Mouse (Mus musculus) adrenal gland, postnatal 10 days (tissue): ENCODE data around the gene Dusp15. TPM values are rescaled to one million over a fixed set of nuclear protein-coding genes. Genes with fewer than 3 reads are reported as not detected.

Experiments
- DNase-seq: peaks from one replicate; pipeline ENCODE4 v3.0.0; 2021; ENCODE audit warnings: mixed read lengths
- total RNA-seq, 2 experiments: library from RNA; stranded (reverse); gene quantifications; 2 replicates each; pipeline ENCODE4 v1.2.3; 2021

Gene Dusp15
- total RNA-seq, 2 experiments from 2014 or later, result 3.1 to 4.3 TPM

DNA sequence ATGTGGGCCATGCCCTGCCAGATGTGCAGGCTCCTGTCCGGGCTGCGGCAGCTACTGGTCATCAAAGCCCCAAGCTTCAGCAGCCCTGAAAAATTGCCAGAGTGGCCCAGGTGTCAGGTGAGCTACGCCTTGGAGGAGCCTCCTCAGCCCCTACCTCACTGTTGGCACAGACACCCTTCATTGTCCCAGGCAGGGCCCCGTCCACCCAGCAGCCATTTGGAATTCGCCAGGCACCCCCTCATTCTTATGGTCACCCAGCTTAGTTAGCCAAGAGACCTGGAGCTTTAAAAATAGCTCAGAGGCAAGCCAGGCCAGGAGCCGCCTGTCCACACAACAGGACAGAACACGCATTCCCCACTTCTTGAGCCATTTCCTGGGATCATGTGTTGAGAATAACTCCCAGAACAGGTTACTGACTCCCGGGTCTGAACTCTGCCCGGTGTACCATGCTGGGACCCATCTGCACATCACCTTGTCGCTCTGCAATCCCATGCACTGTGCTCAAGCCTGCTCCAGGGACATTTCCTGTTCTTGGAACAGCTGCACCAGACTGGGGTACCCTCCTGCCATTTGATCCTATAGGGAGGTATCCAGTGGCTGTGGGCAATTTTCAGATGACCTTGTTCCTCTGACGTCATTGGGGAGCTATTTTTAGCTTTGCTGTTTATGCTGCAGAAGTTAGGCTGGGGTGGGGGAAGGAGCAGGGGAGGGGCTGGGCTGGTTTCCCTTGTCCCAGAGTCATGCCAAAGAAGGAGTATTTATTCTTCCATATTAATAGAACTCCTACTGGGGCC, 46.3 kb downstream of the Dusp15 start:
- no peak for DNase-seq

GRCm38 (mm10) chr2:152904127-152904643, 47.3 kb downstream of the Dusp15 start:
- DNase-seq, result no peak

- DNase-seq, result peak; percentile 75
These were observed 47.9 kb downstream of the Dusp15 start for GRCm38 (mm10) chr2:152903586-152903985.

DNA sequence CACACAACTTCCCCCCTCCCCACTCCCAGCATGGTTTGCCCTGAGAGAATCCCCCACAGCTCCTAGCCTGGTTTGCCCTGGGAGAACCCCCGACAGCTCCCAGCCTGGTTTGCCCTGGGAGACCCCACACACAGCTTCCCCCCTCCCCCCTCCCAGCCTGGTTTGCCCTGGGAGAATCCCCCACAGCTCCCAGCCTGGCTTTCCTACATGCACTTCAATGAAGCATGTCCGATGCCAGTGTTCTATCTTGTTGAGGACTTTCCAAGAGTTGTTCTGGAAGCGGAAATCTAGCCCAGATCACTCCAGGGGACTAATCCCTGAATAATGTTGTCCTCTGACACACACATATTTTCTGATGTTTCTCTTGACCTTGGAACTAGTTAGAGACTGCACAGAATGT, 48.8 kb downstream of the Dusp15 start:
- no peak for DNase-seq

DNA sequence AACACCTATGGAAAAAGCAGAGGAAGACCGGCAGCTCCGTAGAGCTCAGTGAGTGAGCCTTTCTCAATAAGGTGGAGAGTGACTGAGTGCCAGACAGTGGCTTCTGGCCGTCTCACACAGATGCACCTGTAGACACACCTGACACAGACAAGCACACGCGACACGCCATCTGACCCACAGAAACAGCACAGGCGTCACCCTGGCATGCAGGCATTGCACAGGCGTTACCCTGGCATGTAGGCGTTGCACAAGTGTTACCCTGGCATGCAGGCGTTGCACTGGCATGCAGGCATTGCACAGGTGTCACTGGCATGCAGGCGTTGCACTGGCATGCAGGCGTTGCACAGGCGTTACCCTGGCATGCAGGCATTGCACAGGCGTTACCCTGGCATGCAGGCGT, 50.2 kb downstream of the Dusp15 start:
- DNase-seq, result no peak

GRCm38 (mm10) chr2:152899011-152899410, 52.5 kb downstream of the Dusp15 start:
- DNase-seq, result no peak

DNA sequence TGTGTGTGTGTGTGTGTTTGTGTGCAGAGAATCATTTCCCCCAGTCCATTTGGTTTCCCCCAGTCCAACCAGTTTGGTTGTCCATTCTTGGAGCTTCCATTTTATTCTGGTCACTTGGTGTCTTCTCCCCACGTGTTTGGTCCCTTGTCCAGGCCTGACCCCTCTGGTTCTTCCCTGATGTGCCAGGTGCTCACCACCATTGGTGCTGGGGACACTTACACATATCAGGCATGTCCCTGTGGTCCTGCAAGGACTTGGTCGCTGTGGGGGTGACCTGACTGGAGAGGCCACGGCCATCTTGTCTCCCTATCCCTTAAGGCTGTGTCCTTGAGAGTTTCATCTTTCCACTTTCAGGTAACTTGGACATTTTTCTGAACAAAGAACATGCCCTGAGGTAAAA, 54.6 kb downstream of the Dusp15 start:
- DNase-seq, result no peak

DNA sequence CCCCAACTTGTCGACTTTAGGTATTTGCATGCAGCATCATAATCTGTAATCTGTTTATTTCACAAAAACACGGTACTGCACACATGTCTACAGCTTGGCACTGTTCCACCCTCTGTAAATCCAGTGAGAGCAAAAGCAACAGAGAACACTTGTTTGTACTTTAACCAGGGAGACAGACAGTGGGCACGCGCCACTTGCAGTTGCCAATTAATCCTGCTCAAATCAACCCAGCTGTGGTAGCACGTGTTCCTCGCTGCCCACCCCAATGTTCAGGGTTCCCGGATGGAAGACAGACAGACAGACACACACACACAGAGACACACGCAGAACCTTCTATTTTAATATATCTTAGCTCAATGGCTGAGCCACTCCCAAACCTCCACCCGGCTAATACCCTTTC, 55.7 kb downstream of the Dusp15 start:
- DNase-seq, result no peak

Other genes with a start within 250 kb of the Dusp15 start
- 100 to 1,000 TPM; 112 to 182 TPM for gene Id1, start 215.4 kb downstream of the Dusp15 start, total RNA-seq
- gene Cox4i2, start 197.5 kb downstream of the Dusp15 start, total RNA-seq, result 1 to 10 TPM; 8.0 to 8.3 TPM
- gene Bcl2l1, start 120.0 kb downstream of the Dusp15 start, total RNA-seq, result 10 to 100 TPM; 49.3 to 56.2 TPM
- 10 to 100 TPM; 18.4 to 21.4 TPM for gene Tpx2, start 103.7 kb downstream of the Dusp15 start, total RNA-seq
- 1 to 10 TPM; 3.1 to 6.3 TPM for gene Mylk2, start 40.3 kb downstream of the Dusp15 start, total RNA-seq
- gene Foxs1, start 18.5 kb downstream of the Dusp15 start, total RNA-seq, result 1 to 10 TPM; 5.4 to 5.7 TPM
- under 1 TPM; 0.27 to 0.79 TPM for gene Ttll9, start 10.8 kb upstream of the Dusp15 start, total RNA-seq
- 10 to 100 TPM; 88.4 to 94.3 TPM for gene Pdrg1, start 63.7 kb upstream of the Dusp15 start, total RNA-seq
- 1 to 10 TPM; 1.3 to 1.5 TPM for gene Xkr7, start 80.2 kb upstream of the Dusp15 start, total RNA-seq
- gene Ccm2l, start 114.3 kb upstream of the Dusp15 start, total RNA-seq, result 10 to 100 TPM; 15.8 to 23.7 TPM
- 1 to 10 TPM; 2.4 to 3.2 TPM for gene Hck, start 156.8 kb upstream of the Dusp15 start, total RNA-seq
- 10 to 100 TPM; 88.3 to 96.8 TPM for gene Tm9sf4, start 209.6 kb upstream of the Dusp15 start, total RNA-seq